ENCODE assay signal across 14 mouse cellular contexts in genomic region chr4:155123868-155124534, GRCm38 (mm10). TPM values are rescaled to one million over a fixed set of nuclear protein-coding genes. Genes with fewer than 3 reads are reported as not detected.
DNase-seq lines count a peak whose midpoint lies in the region; ATAC-seq and TF ChIP-seq lines count a peak whose summit lies in the region.
"Had no signal": no experiment of that assay in that cellular context is flagged by ENCODE, and none has a peak within 500 bp of the region (broad histone marks: within the 10 kb centered on the region; RNA-seq: fewer than 3 reads in every experiment).

No protein-coding gene starts in this region.

- peaks cover 10% of the 10 kb centered on the region; the same call in 1 of the 2 replicates for H3K4me1 ChIP-seq in forebrain, postnatal 0 days (ENCODE audit: insufficient read depth)
- H3K4me1 ChIP-seq in forebrain, embryonic 10.5 days, result peaks cover 68% of the 10 kb centered on the region

- H3K36me3 ChIP-seq in forebrain, postnatal 0 days (ENCODE audit: insufficient read depth), result no peaks in the 10 kb centered on the region
- no peaks in the 10 kb centered on the region for H3K36me3 ChIP-seq in forebrain, embryonic 10.5 days (replicated peaks)
- H3K36me3 ChIP-seq: hindbrain, embryonic 15.5 days; liver, embryonic 15.5 days; neural tube, embryonic 12.5 days had no signal

- no peak for DNase-seq in forebrain, postnatal 0 days
- DNase-seq in forebrain, embryonic 10.5 days (ENCODE audit: extremely low spot score, low spot score), result no peak
- no peak for DNase-seq in layer of hippocampus, adult 2 months (ENCODE audit: low spot score in 2 of 2)
- no peak for DNase-seq in layer of hippocampus, adult 11-12 months (ENCODE audit: low spot score)
- DNase-seq in R1 (ENCODE audit: low read depth, low spot score), result peak; percentile 56
- peak; percentile 49 to 67 for DNase-seq in kidney, postnatal 25 days
- no peak for DNase-seq in B cell, adult 2 months
- DNase-seq in left cerebral cortex, adult 2 months (ENCODE audit: extremely low spot score in 1 of 2, low spot score in 2 of 2), result no peak
- DNase-seq: cerebellum, adult 9-11 months; right cerebral cortex, postnatal 25 days; thymus, postnatal 25 days had no signal

- no peak overlapping the region for H3K4me2 ChIP-seq in forebrain, postnatal 0 days (ENCODE audit: low read depth)
- H3K4me2 ChIP-seq: hindbrain, embryonic 15.5 days; liver, embryonic 15.5 days; neural tube, embryonic 12.5 days had no signal

- no peaks in the 10 kb centered on the region for H3K9me3 ChIP-seq in forebrain, postnatal 0 days (ENCODE audit: low read length)
- no peaks in the 10 kb centered on the region for H3K9me3 ChIP-seq in forebrain, embryonic 10.5 days
- H3K9me3 ChIP-seq: hindbrain, embryonic 15.5 days; liver, embryonic 15.5 days; neural tube, embryonic 12.5 days had no signal

- H3K27ac ChIP-seq in forebrain, postnatal 0 days (ENCODE audit: low read depth, low read length), result no peak overlapping the region
- H3K27ac ChIP-seq in forebrain, embryonic 10.5 days, result no peak overlapping the region
- no peak overlapping the region for H3K27ac ChIP-seq in layer of hippocampus, adult 2 months
- no peak overlapping the region for H3K27ac ChIP-seq in left cerebral cortex, adult 2 months
- H3K27ac ChIP-seq: hindbrain, embryonic 15.5 days; liver, embryonic 15.5 days; neural tube, embryonic 12.5 days had no signal

- H3K9ac ChIP-seq in forebrain, postnatal 0 days, result no peak overlapping the region
- H3K9ac ChIP-seq: hindbrain, embryonic 15.5 days; liver, embryonic 15.5 days; neural tube, embryonic 12.5 days had no signal

- no peaks in the 10 kb centered on the region for H3K27me3 ChIP-seq in forebrain, postnatal 0 days (ENCODE audit: insufficient read depth, low read length)
- H3K27me3 ChIP-seq in forebrain, embryonic 10.5 days (ENCODE audit: poor library complexity, severe bottlenecking), result 0 out of 2 replicates have a peak, but pooled peaks cover 3% of the 10 kb centered on the region
- H3K27me3 ChIP-seq: hindbrain, embryonic 15.5 days; liver, embryonic 15.5 days; neural tube, embryonic 12.5 days had no signal

- WGBS in forebrain, postnatal 0 days, result 85% methylated on average over 9 of the region's 9 CpGs
- WGBS in forebrain, embryonic 10.5 days, result 84% methylated on average over 9 of the region's 9 CpGs

- no peak overlapping the region for H3K4me3 ChIP-seq in forebrain, postnatal 0 days (ENCODE audit: low read depth, low read length)
- no peak overlapping the region for H3K4me3 ChIP-seq in forebrain, embryonic 10.5 days
- H3K4me3 ChIP-seq in layer of hippocampus, adult 2 months, result no peak overlapping the region
- H3K4me3 ChIP-seq in left cerebral cortex, adult 2 months, result no peak overlapping the region
- H3K4me3 ChIP-seq: hindbrain, embryonic 15.5 days; liver, embryonic 15.5 days; neural tube, embryonic 12.5 days had no signal

- TF ChIP-seq CTCF in forebrain, postnatal 0 days (IDR thresholded peaks at IDR 0.05; ENCODE audit: low read depth), result peak; percentile 16
- TF ChIP-seq CTCF in layer of hippocampus, adult 2 months (conservative IDR thresholded peaks at IDR 0.05), result 0 out of 2 replicates have a peak, but pooled peaks have one; percentile 14
- TF ChIP-seq CTCF in left cerebral cortex, adult 2 months (IDR thresholded peaks at IDR 0.05), result no peak; the same call in 1 of the 2 replicates

- intact Hi-C loops in left cerebral cortex, adult 2 months (cut with DNase I), result loop anchor here (5.0 kb wide), 1 partner anchor 183 kb away; no protein-coding TSS in a partner anchor

- no peak for ATAC-seq in forebrain, postnatal 0 days

RNA-seq across cellular contexts. Expression of gene Morn1, which starts 37.6 kb away (rescaled TPM):
- total RNA-seq in forebrain, postnatal 0 days (2014; rRNA removed), result 6.0 and 7.4 TPM in 2 replicates
- polyA plus RNA-seq in forebrain, postnatal 0 days (2015; fragmentation: Nextera tagmentation; extraction: Ambion mirVana), result 8.2 and 9.7 TPM in 2 replicates
- polyA plus RNA-seq in forebrain, embryonic 10.5 days (2016; fragmentation: Nextera tagmentation; extraction: Ambion mirVana), result 4.5 and 6.8 TPM in 2 replicates
- 10 to 100 TPM; 11.8 to 14.0 TPM for total RNA-seq in layer of hippocampus, adult 2 months (2021)
- total RNA-seq in left cerebral cortex, adult 2 months (2021), result 10 to 100 TPM; 10.6 to 11.2 TPM

RNA-seq across cellular contexts. Expression of gene Rer1, which starts 37.8 kb away (rescaled TPM):
- total RNA-seq in forebrain, postnatal 0 days (2014; rRNA removed), result 92.4 and 116 TPM in 2 replicates
- polyA plus RNA-seq in forebrain, postnatal 0 days (2015; fragmentation: Nextera tagmentation; extraction: Ambion mirVana), result 136 and 140 TPM in 2 replicates
- 133 and 137 TPM in 2 replicates for polyA plus RNA-seq in forebrain, embryonic 10.5 days (2016; fragmentation: Nextera tagmentation; extraction: Ambion mirVana)
- total RNA-seq in layer of hippocampus, adult 2 months (2021), result 10 to 100 TPM; 60.6 to 63.0 TPM
- total RNA-seq in left cerebral cortex, adult 2 months (2021), result 10 to 100 TPM; 62.4 to 67.5 TPM

RNA-seq across cellular contexts. Expression of gene Pex10, which starts 57.2 kb away (rescaled TPM):
- 16.9 and 18.5 TPM in 2 replicates for total RNA-seq in forebrain, postnatal 0 days (2014; rRNA removed)
- polyA plus RNA-seq in forebrain, postnatal 0 days (2015; fragmentation: Nextera tagmentation; extraction: Ambion mirVana), result 14.0 and 14.1 TPM in 2 replicates
- 22.2 TPM in 2 replicates for polyA plus RNA-seq in forebrain, embryonic 10.5 days (2016; fragmentation: Nextera tagmentation; extraction: Ambion mirVana)
- total RNA-seq in layer of hippocampus, adult 2 months (2021), result 10 to 100 TPM; 23.1 to 24.2 TPM
- 10 to 100 TPM; 17.4 to 18.3 TPM for total RNA-seq in left cerebral cortex, adult 2 months (2021)

Comparison
In these comparisons a context has a peak if more than half of its experiments do, and no peak if none do; other contexts are left out.
1. DNase-seq: peak in R1 (single experiment) and kidney, postnatal 25 days (2 of 2); none in forebrain, postnatal 0 days (single experiment), forebrain, embryonic 10.5 days (single experiment), layer of hippocampus, adult 2 months (0 of 2), layer of hippocampus, adult 11-12 months (single experiment), B cell, adult 2 months (0 of 2) and left cerebral cortex, adult 2 months (0 of 2).